Mouse (Mus musculus) lung, adult 2 months (tissue): Measurements from ENCODE around the gene Clptm1l.

Experiments used
- CTCF ChIP-seq: fragments of 200-500 bp; IDR thresholded peaks from 2 replicates; pipeline ENCODE4 v1.5.1; 2011; ENCODE audit warnings: mild to moderate bottlenecking, low read length, control low read depth; ENCODE audit not compliant: insufficient read depth
- POLR2A ChIP-seq: fragments of 200-500 bp; IDR thresholded peaks from 2 replicates; pipeline ENCODE4 v1.6.1; 2011; ENCODE audit warnings: low read depth, mild to moderate bottlenecking, control low read depth, low read length, borderline replicate concordance; ENCODE audit errors: extremely low read depth

GRCm38 (mm10) chr13:73654976-73655375 is 51.2 kb downstream of the Clptm1l start:
- TF ChIP-seq CTCF (no peak), POLR2A (no peak)
